Mouse (Mus musculus) testis, adult 2 months (tissue): ENCODE results near the gene Acbd6.

Source experiments
- CTCF ChIP-seq: fragments of 200-500 bp; IDR thresholded peaks from 2 replicates; pipeline ENCODE4 v1.5.1; 2012; ENCODE audit warnings: low read depth, mild to moderate bottlenecking, inconsistent platforms, low read length, moderate library complexity; ENCODE audit not compliant: control insufficient read depth, insufficient read depth, insufficient replicate concordance
- POLR2A ChIP-seq: fragments of 200-500 bp; IDR thresholded peaks from 2 replicates; pipeline ENCODE4 v1.6.1; 2012; ENCODE audit warnings: low read depth, mild to moderate bottlenecking, inconsistent platforms, low read length, moderate library complexity; ENCODE audit not compliant: control insufficient read depth

- TF ChIP-seq POLR2A (no peak), CTCF (no peak)
These were observed 50.6 kb downstream of the Acbd6 start for GRCm38 (mm10) chr1:155608524-155608923.
